Mouse (Mus musculus): ENCODE results near the gene Hinfp. TPM values are rescaled to one million over a fixed set of nuclear protein-coding genes. Genes with fewer than 3 reads are reported as not detected.

Gene Hinfp
- polyA plus RNA-seq, 1 experiment from 2014 or later = 15.8 TPM

- H3K4me1 ChIP-seq (ENCODE audit: control insufficient read depth, insufficient read depth, low read length) = peaks cover 23% of the 10 kb centered on the region
- ATAC-seq (replicated peaks; ENCODE audit: extremely low read depth, insufficient read depth, low FRiP score) = no peak
- peak overlapping the region; percentile 77 for H3K4me2 ChIP-seq (ENCODE audit: low read depth, low read length)
- peak overlapping the region; percentile 74 for H3K9ac ChIP-seq (ENCODE audit: low read length)
- peak overlapping the region; percentile 16; the same call in 1 of the 2 replicates for H3K27ac ChIP-seq (ENCODE audit: low read length)
- H3K4me3 ChIP-seq (ENCODE audit: low read length) = peak overlapping the region; percentile 62
- H3K9me3 ChIP-seq (replicated peaks; ENCODE audit: control insufficient read depth, low read length) = no peaks in the 10 kb centered on the region
- peaks cover 19% of the 10 kb centered on the region for H3K36me3 ChIP-seq (ENCODE audit: control insufficient read depth, insufficient read depth)
- WGBS = 59% methylated on average over 5 of the region's 5 CpGs
- H3K27me3 ChIP-seq (ENCODE audit: control insufficient read depth, insufficient read depth, low read length) = no peaks in the 10 kb centered on the region
These were observed 12.8 kb upstream of the Hinfp start for GRCm38 (mm10) chr9:44318076-44318825.

GRCm38 (mm10) chr9:44317452-44317851 lies 12.0 kb upstream of the Hinfp start:
- peaks cover 23% of the 10 kb centered on the region for H3K4me1 ChIP-seq (ENCODE audit: control insufficient read depth, insufficient read depth, low read length)
- no peak overlapping the region for H3K4me2 ChIP-seq (ENCODE audit: low read depth, low read length)
- no peaks in the 10 kb centered on the region for H3K9me3 ChIP-seq (replicated peaks; ENCODE audit: control insufficient read depth, low read length)
- H3K27ac ChIP-seq (ENCODE audit: low read length) = no peak overlapping the region
- ATAC-seq (replicated peaks; ENCODE audit: extremely low read depth, insufficient read depth, low FRiP score) = no peak
- H3K36me3 ChIP-seq (ENCODE audit: control insufficient read depth, insufficient read depth) = peaks cover 20% of the 10 kb centered on the region
- WGBS = 72% methylated on average over 4 of the region's 4 CpGs
- H3K27me3 ChIP-seq (ENCODE audit: control insufficient read depth, insufficient read depth, low read length) = no peaks in the 10 kb centered on the region
- no peak overlapping the region for H3K9ac ChIP-seq (ENCODE audit: low read length)
- H3K4me3 ChIP-seq (ENCODE audit: low read length) = no peak overlapping the region

- WGBS = 89% methylated on average over 18 of the region's 18 CpGs
- Histone ChIP-seq H3K27ac (ENCODE audit: low read length) (no peak overlapping the region), H3K36me3 (ENCODE audit: control insufficient read depth, insufficient read depth) (peaks cover 22% of the 10 kb centered on the region), H3K9me3 (replicated peaks; ENCODE audit: control insufficient read depth, low read length) (no peaks in the 10 kb centered on the region), H3K4me2 (ENCODE audit: low read depth, low read length) (no peak overlapping the region), H3K4me1 (ENCODE audit: control insufficient read depth, insufficient read depth, low read length) (peaks cover 18% of the 10 kb centered on the region), H3K9ac (ENCODE audit: low read length) (no peak overlapping the region), H3K4me3 (ENCODE audit: low read length) (no peak overlapping the region), H3K27me3 (ENCODE audit: control insufficient read depth, insufficient read depth, low read length) (no peaks in the 10 kb centered on the region)
- no peak for ATAC-seq (replicated peaks; ENCODE audit: extremely low read depth, insufficient read depth, low FRiP score)
These were observed 9.4 kb upstream of the Hinfp start for GRCm38 (mm10) chr9:44314910-44315309.

GRCm38 (mm10) chr9:44314257-44314547 lies 8.7 kb upstream of the Hinfp start:
- peaks cover 22% of the 10 kb centered on the region for H3K36me3 ChIP-seq (ENCODE audit: control insufficient read depth, insufficient read depth)
- ATAC-seq (replicated peaks; ENCODE audit: extremely low read depth, insufficient read depth, low FRiP score) = no peak
- 80% methylated on average over 4 of the region's 4 CpGs for WGBS
- H3K9me3 ChIP-seq (replicated peaks; ENCODE audit: control insufficient read depth, low read length) = no peaks in the 10 kb centered on the region
- H3K27me3 ChIP-seq (ENCODE audit: control insufficient read depth, insufficient read depth, low read length) = no peaks in the 10 kb centered on the region
- no peak overlapping the region for H3K9ac ChIP-seq (ENCODE audit: low read length)
- no peak overlapping the region for H3K4me3 ChIP-seq (ENCODE audit: low read length)
- H3K4me2 ChIP-seq (ENCODE audit: low read depth, low read length) = no peak overlapping the region
- no peak overlapping the region for H3K27ac ChIP-seq (ENCODE audit: low read length)
- H3K4me1 ChIP-seq (ENCODE audit: control insufficient read depth, insufficient read depth, low read length) = peaks cover 17% of the 10 kb centered on the region

GRCm38 (mm10) chr9:44313476-44314256 lies 8.2 kb upstream of the Hinfp start:
- Histone ChIP-seq H3K27ac (ENCODE audit: low read length) (no peak overlapping the region), H3K36me3 (ENCODE audit: control insufficient read depth, insufficient read depth) (peaks cover 22% of the 10 kb centered on the region), H3K9me3 (replicated peaks; ENCODE audit: control insufficient read depth, low read length) (no peaks in the 10 kb centered on the region), H3K4me3 (ENCODE audit: low read length) (no peak overlapping the region), H3K9ac (ENCODE audit: low read length) (no peak overlapping the region), H3K4me1 (ENCODE audit: control insufficient read depth, insufficient read depth, low read length) (peaks cover 12% of the 10 kb centered on the region), H3K4me2 (ENCODE audit: low read depth, low read length) (no peak overlapping the region), H3K27me3 (ENCODE audit: control insufficient read depth, insufficient read depth, low read length) (no peaks in the 10 kb centered on the region)
- 75% methylated on average over 19 of the region's 19 CpGs for WGBS
- ATAC-seq (replicated peaks; ENCODE audit: extremely low read depth, insufficient read depth, low FRiP score) = no peak

GRCm38 (mm10) chr9:44311136-44312134 lies 6.0 kb upstream of the Hinfp start:
- Histone ChIP-seq H3K4me3 (ENCODE audit: low read length) (no peak overlapping the region), H3K27ac (ENCODE audit: low read length) (peak overlapping the region; percentile 50), H3K9me3 (replicated peaks; ENCODE audit: control insufficient read depth, low read length) (no peaks in the 10 kb centered on the region; the same call in 1 of the 2 replicates), H3K4me2 (ENCODE audit: low read depth, low read length) (peak overlapping the region; percentile 11; the same call in 1 of the 2 replicates), H3K27me3 (ENCODE audit: control insufficient read depth, insufficient read depth, low read length) (no peaks in the 10 kb centered on the region), H3K9ac (ENCODE audit: low read length) (peak overlapping the region; percentile 35), H3K4me1 (ENCODE audit: control insufficient read depth, insufficient read depth, low read length) (peaks cover 2% of the 10 kb centered on the region; the same call in 1 of the 2 replicates), H3K36me3 (ENCODE audit: control insufficient read depth, insufficient read depth) (peaks cover 20% of the 10 kb centered on the region)
- 30% methylated on average over 27 of the region's 27 CpGs for WGBS
- ATAC-seq (replicated peaks; ENCODE audit: extremely low read depth, insufficient read depth, low FRiP score) = peak; percentile 64; the same call in 1 of the 2 replicates

GRCm38 (mm10) chr9:44310750-44311135 lies 5.3 kb upstream of the Hinfp start:
- Histone ChIP-seq H3K9ac (ENCODE audit: low read length) (no peak overlapping the region), H3K27me3 (ENCODE audit: control insufficient read depth, insufficient read depth, low read length) (no peaks in the 10 kb centered on the region), H3K4me3 (ENCODE audit: low read length) (no peak overlapping the region), H3K36me3 (ENCODE audit: control insufficient read depth, insufficient read depth) (peaks cover 17% of the 10 kb centered on the region), H3K27ac (ENCODE audit: low read length) (peak overlapping the region; percentile 50), H3K4me2 (ENCODE audit: low read depth, low read length) (peak overlapping the region; percentile 11; the same call in 1 of the 2 replicates), H3K4me1 (ENCODE audit: control insufficient read depth, insufficient read depth, low read length) (peaks cover 2% of the 10 kb centered on the region; the same call in 1 of the 2 replicates), H3K9me3 (replicated peaks; ENCODE audit: control insufficient read depth, low read length) (no peaks in the 10 kb centered on the region; the same call in 1 of the 2 replicates)
- ATAC-seq (replicated peaks; ENCODE audit: extremely low read depth, insufficient read depth, low FRiP score) = no peak
- WGBS = 46% methylated on average over 10 of the region's 10 CpGs

- ATAC-seq (replicated peaks; ENCODE audit: extremely low read depth, insufficient read depth, low FRiP score) = no peak
- H3K27me3 ChIP-seq (ENCODE audit: control insufficient read depth, insufficient read depth, low read length) = no peaks in the 10 kb centered on the region
- WGBS = 66% methylated on average over 3 of the region's 3 CpGs
- no peak overlapping the region for H3K9ac ChIP-seq (ENCODE audit: low read length)
- peaks cover 14% of the 10 kb centered on the region for H3K36me3 ChIP-seq (ENCODE audit: control insufficient read depth, insufficient read depth)
- no peak overlapping the region for H3K4me3 ChIP-seq (ENCODE audit: low read length)
- no peak overlapping the region for H3K27ac ChIP-seq (ENCODE audit: low read length)
- H3K4me1 ChIP-seq (ENCODE audit: control insufficient read depth, insufficient read depth, low read length) = peaks cover 4% of the 10 kb centered on the region
- no peaks in the 10 kb centered on the region; the same call in 1 of the 2 replicates for H3K9me3 ChIP-seq (replicated peaks; ENCODE audit: control insufficient read depth, low read length)
- no peak overlapping the region for H3K4me2 ChIP-seq (ENCODE audit: low read depth, low read length)
These were observed 4.3 kb upstream of the Hinfp start for GRCm38 (mm10) chr9:44309756-44310155.
